Mouse (Mus musculus) left cerebral cortex, adult 9 months (tissue): ENCODE data around the gene Fbxo28.

Experiments
- DNase-seq, 2 experiments: peaks; one replicate each; pipeline ENCODE4 v3.0.0; 2022; ENCODE audit warnings: low spot score in 2 of 2

The Fbxo28 gene

DNA sequence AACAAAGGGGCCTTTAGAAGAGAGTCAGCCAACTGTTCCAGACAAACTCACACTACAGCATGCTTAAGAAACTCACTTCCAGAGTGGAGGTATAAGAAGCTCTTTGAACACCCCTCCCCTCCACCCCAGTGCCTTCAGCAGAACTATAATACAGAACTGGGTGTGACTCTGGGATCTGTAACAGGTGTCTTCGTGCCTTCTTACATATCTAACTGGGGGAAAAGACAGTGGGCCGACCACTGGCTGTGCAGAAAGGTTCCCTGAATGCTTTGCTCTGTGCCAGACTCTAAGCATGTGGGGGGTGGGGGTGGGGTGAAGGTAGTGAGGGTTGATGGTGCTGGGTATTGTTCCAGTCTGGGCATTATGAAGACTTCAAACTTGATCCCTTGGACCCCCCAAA lies 52.8 kb downstream of the Fbxo28 start:
- DNase-seq, result no peak

DNA sequence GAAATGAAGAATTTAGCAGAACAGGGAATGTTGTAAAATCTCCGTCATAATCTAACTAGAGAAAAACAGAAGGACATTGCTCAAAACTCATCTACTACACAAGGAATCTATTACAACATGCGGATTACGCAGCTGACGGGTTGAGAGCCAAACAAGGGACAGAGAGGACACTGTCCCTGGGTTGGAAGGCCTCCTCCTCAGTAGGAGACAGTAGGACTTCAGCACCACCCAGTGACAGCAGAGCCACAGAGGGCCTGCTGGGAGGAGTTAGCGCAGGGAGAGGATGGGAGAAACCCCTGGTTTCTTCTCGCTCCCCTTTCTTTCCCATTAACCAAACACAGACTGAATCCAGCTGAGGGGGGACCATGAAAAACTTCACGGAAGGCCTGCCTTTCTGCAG lies 53.6 kb downstream of the Fbxo28 start:
- DNase-seq, result no peak

GRCm38 (mm10) chr1:182284795-182285194 lies 56.6 kb downstream of the Fbxo28 start:
- no peak for DNase-seq

DNA sequence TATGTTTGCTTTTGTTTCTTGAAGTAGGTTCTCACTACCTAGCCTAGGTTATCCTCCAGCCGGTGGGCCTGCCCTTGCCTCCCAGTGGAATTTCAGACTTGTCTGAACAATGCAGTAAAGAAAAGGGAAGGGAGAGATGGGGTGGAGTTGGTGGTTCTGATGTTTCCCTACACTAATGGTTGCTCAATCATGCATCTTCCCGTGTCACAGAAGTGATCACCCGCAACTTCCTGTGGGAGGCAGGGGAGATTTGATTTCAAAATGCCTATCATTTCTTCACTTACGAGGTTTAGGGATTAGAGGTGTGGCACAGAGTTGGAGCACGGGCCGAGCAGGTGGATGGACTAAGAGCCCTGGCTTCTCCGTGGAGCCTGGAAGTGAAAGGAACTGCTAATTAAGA lies 58.2 kb downstream of the Fbxo28 start:
- DNase-seq, result no peak

- peak; percentile 81 to 96 for DNase-seq
These were observed 59.0 kb downstream of the Fbxo28 start, which contains the start of gene Degs1 for GRCm38 (mm10) chr1:182282091-182283075. Gene Degs1, minus strand, starts transcription at chr1:182282804.

- DNase-seq, result no peak
These were observed 60.1 kb downstream of the Fbxo28 start for GRCm38 (mm10) chr1:182281251-182281711.

GRCm38 (mm10) chr1:182280577-182280976 lies 60.9 kb downstream of the Fbxo28 start:
- no peak for DNase-seq

- DNase-seq, result no peak
These were observed 61.4 kb downstream of the Fbxo28 start for GRCm38 (mm10) chr1:182280046-182280445.

DNA sequence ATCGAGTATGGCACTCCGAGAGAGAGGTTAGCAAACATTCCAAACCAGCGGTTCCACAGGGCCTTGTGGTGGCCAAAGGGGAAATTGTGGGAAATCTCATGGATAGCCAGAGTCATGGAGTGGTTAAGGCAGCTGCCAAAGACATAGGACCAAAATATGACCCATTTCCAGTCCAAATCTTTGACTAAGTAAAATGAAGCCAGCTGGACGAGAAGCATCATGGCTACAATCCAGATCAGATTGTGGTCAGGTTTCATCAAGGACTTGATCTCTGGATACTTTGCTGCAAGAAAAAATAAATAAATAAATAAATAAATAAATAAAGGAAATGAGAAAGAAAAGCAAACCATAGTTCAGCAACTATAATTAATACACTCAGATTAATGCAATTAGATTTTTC lies 62.0 kb downstream of the Fbxo28 start:
- DNase-seq, result no peak

GRCm38 (mm10) chr1:182275109-182275508 lies 66.3 kb downstream of the Fbxo28 start:
- no peak for DNase-seq

- no peak for DNase-seq
These were observed 69.8 kb downstream of the Fbxo28 start for GRCm38 (mm10) chr1:182271632-182272031.

- no peak for DNase-seq
These were observed 70.3 kb downstream of the Fbxo28 start for GRCm38 (mm10) chr1:182271130-182271529.

DNA sequence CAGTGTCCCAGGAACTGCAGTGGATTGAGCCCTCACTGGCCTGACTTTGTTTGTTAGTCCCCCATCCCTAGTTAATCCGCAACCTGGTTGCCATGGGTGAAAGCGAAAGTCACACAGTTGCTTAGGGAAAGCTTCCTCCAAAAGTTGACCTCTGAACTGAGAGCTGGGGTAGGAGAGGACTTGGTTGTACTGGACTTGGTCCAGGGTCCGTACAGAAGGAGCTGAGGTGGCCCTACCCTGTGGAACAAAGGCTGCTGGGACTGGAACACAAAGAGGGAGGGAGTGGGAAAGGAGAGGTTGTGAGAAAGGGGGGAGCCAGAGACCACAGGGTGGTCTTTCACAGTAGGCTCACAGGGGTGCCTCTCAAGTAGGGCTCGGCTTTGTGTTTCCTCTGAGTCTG lies 73.1 kb downstream of the Fbxo28 start:
- DNase-seq, result no peak

DNA sequence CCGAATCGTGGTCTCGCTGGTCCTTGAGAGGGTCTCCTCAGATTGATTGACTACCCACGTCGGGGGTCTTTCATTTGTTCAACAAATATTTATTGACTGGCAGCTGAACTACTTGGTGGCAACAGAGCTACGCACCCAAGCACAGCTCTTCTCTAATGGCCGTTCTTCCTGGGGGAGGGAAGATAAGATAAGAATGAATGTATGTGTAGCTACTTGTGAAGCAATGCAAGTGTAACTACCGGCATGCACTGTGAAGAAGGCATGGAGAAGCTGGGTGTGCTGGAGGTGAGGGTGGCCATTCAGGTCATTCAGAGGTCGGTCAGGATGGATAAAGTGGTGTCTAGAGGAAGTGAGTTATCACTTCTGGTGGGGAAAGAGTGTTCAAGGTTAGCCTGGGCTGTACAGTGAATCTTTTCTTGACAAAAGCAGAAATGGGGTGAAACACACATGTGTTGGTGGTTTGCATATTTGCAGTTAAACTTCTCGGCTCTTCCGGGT lies 75.4 kb downstream of the Fbxo28 start:
- DNase-seq, result no peak
